Mouse (Mus musculus) heart, embryonic 16.5 days (tissue): Measurements from ENCODE around the gene Espn. TPM values are rescaled to one million over a fixed set of nuclear protein-coding genes. Genes with fewer than 3 reads are reported as not detected.
A peak's percentile ranks its signal among the peaks of the same experiment; 100 is the strongest.

ENCODE experiments used
- ATAC-seq: fragments of 200-750 bp; cut with Nextera tagmentation; replicated peaks from 2 replicates; pipeline ENCODE4 v1.8.0; 2017; ENCODE audit warnings: moderate number of reproducible peaks; ENCODE audit not compliant: insufficient read depth, low FRiP score; ENCODE audit errors: extremely low read depth
- H3K27ac ChIP-seq: fragments of 300-500 bp; sonication (generic); 2 replicates; pipeline ENCODE4 v1.5.1; 2014; ENCODE audit warnings: mild to moderate bottlenecking, low read length, control low read depth, moderate library complexity
- H3K27me3 ChIP-seq: fragments of 300-500 bp; sonication (generic); 2 replicates; pipeline ENCODE4 v1.6.1; 2014; ENCODE audit warnings: low read length, mixed read lengths; ENCODE audit not compliant: control insufficient read depth, insufficient read depth
- H3K36me3 ChIP-seq: fragments of 300-500 bp; sonication (generic); 2 replicates; pipeline ENCODE4 v1.6.1; 2014; ENCODE audit not compliant: control insufficient read depth, insufficient read depth
- H3K4me1 ChIP-seq: fragments of 300-500 bp; sonication (generic); 2 replicates; pipeline ENCODE4 v1.6.1; 2014; ENCODE audit warnings: low read length, mixed read lengths; ENCODE audit not compliant: control insufficient read depth, insufficient read depth
- H3K4me2 ChIP-seq: fragments of 300-500 bp; sonication (generic); 2 replicates; pipeline ENCODE4 v1.6.1; 2014; ENCODE audit warnings: low read depth, mild to moderate bottlenecking, control low read depth, low read length
- H3K4me3 ChIP-seq: fragments of 300-500 bp; sonication (generic); 2 replicates; pipeline ENCODE4 v1.5.1; 2014; ENCODE audit warnings: mild to moderate bottlenecking, control low read depth, low read length
- H3K9ac ChIP-seq: fragments of 300-500 bp; sonication (generic); 2 replicates; pipeline ENCODE4 v1.6.1; 2014; ENCODE audit warnings: low read length, control low read depth
- H3K9me3 ChIP-seq: fragments of 300-500 bp; sonication (generic); replicated peaks from 2 replicates; pipeline ENCODE4 v1.6.1; 2016; ENCODE audit warnings: low read length; ENCODE audit not compliant: control insufficient read depth
- WGBS: fragments of 180-500 bp; shearing (Covaris S2); extraction: QIAGEN DNeasy Blood & Tissue Kit; methylation state at CpG from one replicate; pipeline ENCODE4 v1.1.7; 2014; 5-methylcytosine and 5-hydroxymethylcytosine counted together
- polyA plus RNA-seq: library from polyadenylated mRNA; unstranded; fragments of >200 nt; fragmentation: Nextera tagmentation; extraction: Ambion mirVana; gene quantifications from 2 replicates; pipeline ENCODE4 v1.2.1, GENCODE M21; 2015

Gene Espn
- polyA plus RNA-seq, 1 experiment from 2014 or later: 1.5 TPM

DNA sequence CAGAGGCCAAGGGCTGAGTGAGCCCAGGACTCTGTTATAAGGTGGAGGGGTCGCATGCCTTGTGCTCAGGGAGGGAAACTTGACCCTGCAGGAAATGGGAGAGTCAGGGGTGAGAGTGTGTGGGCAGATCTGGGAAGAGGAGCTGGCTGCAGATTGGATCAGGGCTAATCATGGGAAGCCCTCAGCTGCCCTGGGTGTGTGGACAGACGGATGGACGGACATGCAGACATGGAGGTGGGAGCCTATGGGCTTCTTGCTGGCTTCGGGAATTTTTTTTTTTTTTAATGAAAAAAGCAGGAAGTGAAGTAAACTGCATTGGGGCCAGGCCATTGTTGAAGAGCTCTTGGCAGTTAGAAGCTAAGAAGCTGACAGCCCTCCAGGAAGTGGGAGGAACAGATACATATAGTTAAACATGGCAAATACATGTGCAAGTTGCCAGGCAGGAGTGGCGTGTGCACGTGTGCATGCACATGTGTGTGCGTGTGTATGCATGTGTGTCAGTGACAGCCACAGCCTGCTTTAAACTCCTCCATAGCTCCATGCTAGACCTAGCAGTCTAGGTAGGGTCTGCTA lies 51.0 kb downstream of the Espn start:
- H3K4me3 ChIP-seq: no peak overlapping the region
- no peaks in the 10 kb centered on the region for H3K27me3 ChIP-seq
- H3K9ac ChIP-seq: no peak overlapping the region
- H3K4me2 ChIP-seq: peak overlapping the region; percentile 29; the same call in 1 of the 2 replicates
- H3K9me3 ChIP-seq: no peaks in the 10 kb centered on the region
- H3K36me3 ChIP-seq: peaks cover 18% of the 10 kb centered on the region
- ATAC-seq: no peak
- H3K4me1 ChIP-seq: peaks cover 26% of the 10 kb centered on the region
- 60% methylated on average over 7 of the region's 7 CpGs for WGBS
- peak overlapping the region; percentile 75 for H3K27ac ChIP-seq

DNA sequence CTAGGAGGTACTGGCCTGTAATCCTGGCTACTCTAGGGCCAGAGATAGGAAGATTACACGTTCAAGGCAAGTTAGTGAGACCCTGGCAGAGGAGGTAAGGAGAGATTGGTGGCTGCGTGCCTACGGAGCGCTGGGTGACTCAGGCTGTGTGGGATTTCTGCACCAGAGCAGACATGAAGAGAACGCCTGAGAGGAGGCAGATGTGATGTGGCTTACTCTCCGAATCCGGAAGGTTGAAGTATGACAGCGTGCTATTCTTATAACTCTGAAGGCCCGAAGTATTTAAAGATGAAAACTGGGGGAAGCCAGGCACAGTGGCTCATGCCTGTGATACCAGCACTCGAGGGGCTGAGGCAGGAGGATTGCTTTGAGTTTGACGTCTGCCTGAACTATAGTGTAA lies 51.6 kb downstream of the Espn start:
- H3K4me2 ChIP-seq: no peak overlapping the region
- peaks cover 15% of the 10 kb centered on the region for H3K36me3 ChIP-seq
- no peak for ATAC-seq
- H3K4me1 ChIP-seq: peaks cover 27% of the 10 kb centered on the region
- peak overlapping the region; percentile 75 for H3K27ac ChIP-seq
- no peak overlapping the region for H3K4me3 ChIP-seq
- H3K9me3 ChIP-seq: no peaks in the 10 kb centered on the region
- no peaks in the 10 kb centered on the region for H3K27me3 ChIP-seq
- WGBS: 42% methylated on average over 11 of the region's 11 CpGs
- H3K9ac ChIP-seq: no peak overlapping the region

GRCm38 (mm10) chr4:152097911-152098799 lies 54.0 kb downstream of the Espn start:
- 35% methylated on average over 11 of the region's 11 CpGs for WGBS
- no peak for ATAC-seq
- peak overlapping the region; percentile 54 for H3K4me2 ChIP-seq
- peaks cover 27% of the 10 kb centered on the region for H3K4me1 ChIP-seq
- H3K9ac ChIP-seq: peak overlapping the region; percentile 52
- peaks cover 6% of the 10 kb centered on the region for H3K36me3 ChIP-seq
- H3K4me3 ChIP-seq: peak overlapping the region; percentile 44
- no peaks in the 10 kb centered on the region for H3K27me3 ChIP-seq
- peak overlapping the region; percentile 50 for H3K27ac ChIP-seq
- H3K9me3 ChIP-seq: no peaks in the 10 kb centered on the region

DNA sequence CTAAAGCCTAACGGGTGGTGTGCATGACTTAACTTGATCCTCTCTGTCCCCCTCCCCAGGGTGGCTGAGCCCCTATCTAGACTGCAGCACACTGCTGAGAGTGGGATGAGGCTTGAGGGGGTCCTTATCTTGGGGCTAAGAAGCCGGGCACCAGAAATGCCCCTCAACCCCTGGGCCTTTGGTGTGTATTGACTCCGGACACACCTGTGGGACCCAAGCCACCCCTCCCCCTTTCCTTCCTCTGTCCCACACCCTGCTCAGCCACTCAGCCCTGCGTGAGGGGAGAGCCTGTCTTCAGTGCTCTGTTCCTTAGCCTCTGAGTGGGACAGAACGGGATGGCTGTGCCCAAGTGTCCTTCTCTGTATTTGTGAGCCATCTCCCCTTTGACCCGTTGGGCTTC lies 55.2 kb downstream of the Espn start:
- H3K9me3 ChIP-seq: no peaks in the 10 kb centered on the region
- ATAC-seq: peak; percentile 25
- WGBS: 43% methylated on average over 6 of the region's 6 CpGs
- peak overlapping the region; percentile 69 for H3K9ac ChIP-seq
- no peaks in the 10 kb centered on the region for H3K27me3 ChIP-seq
- H3K4me3 ChIP-seq: peak overlapping the region; percentile 44
- H3K4me1 ChIP-seq: peaks cover 33% of the 10 kb centered on the region
- peak overlapping the region; percentile 84 for H3K27ac ChIP-seq
- peak overlapping the region; percentile 54 for H3K4me2 ChIP-seq
- H3K36me3 ChIP-seq: no peaks in the 10 kb centered on the region

GRCm38 (mm10) chr4:152095937-152096910 lies 55.9 kb downstream of the Espn start:
- peaks cover 27% of the 10 kb centered on the region for H3K4me1 ChIP-seq
- peak overlapping the region; percentile 49 for H3K4me2 ChIP-seq
- H3K9ac ChIP-seq: peak overlapping the region; percentile 69
- no peaks in the 10 kb centered on the region for H3K9me3 ChIP-seq
- ATAC-seq: peak; percentile 67
- peak overlapping the region; percentile 84 for H3K27ac ChIP-seq
- H3K36me3 ChIP-seq: no peaks in the 10 kb centered on the region
- H3K4me3 ChIP-seq: peak overlapping the region; percentile 44
- no peaks in the 10 kb centered on the region for H3K27me3 ChIP-seq
- WGBS: 35% methylated on average over 27 of the region's 27 CpGs

- no peak overlapping the region for H3K4me2 ChIP-seq
- no peak for ATAC-seq
- WGBS: 77% methylated on average over 12 of the region's 12 CpGs
- H3K9ac ChIP-seq: no peak overlapping the region
- H3K27me3 ChIP-seq: no peaks in the 10 kb centered on the region
- H3K4me1 ChIP-seq: peaks cover 21% of the 10 kb centered on the region
- H3K4me3 ChIP-seq: no peak overlapping the region
- no peak overlapping the region for H3K27ac ChIP-seq
- H3K9me3 ChIP-seq: no peaks in the 10 kb centered on the region
- no peaks in the 10 kb centered on the region for H3K36me3 ChIP-seq
These were observed 57.9 kb downstream of the Espn start for GRCm38 (mm10) chr4:152094233-152094632.

DNA sequence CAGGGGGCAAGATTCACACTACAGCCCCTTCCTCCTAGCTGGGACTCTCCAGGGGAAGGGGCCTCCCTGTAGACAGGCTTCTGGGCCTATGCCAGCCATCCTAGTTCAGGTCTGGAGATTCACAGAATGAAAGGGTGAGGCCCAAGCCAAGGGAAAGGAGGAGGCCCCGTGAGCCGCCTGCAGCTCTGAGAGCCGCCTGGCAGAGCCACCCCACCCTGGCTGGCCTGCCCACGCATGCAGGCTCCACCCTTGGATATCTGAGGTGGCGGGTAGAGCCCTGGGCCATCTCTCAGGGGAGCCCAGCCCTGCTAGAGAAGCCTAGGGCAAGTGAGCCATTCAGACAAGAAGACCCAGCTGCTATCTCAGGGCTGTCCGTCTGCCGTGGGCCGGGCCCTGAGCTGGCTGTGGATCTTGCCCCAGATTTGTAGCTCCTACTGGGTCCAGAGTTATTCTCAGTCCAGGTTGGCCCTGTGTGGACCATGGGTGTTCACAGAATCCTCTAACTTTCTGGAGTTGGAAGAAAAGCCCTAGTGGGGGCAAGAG lies 59.3 kb downstream of the Espn start:
- ATAC-seq: no peak
- Histone ChIP-seq H3K27me3 (no peaks in the 10 kb centered on the region), H3K9me3 (no peaks in the 10 kb centered on the region), H3K4me2 (no peak overlapping the region), H3K36me3 (no peaks in the 10 kb centered on the region), H3K4me1 (peaks cover 21% of the 10 kb centered on the region), H3K9ac (peak overlapping the region; percentile 42; the same call in 1 of the 2 replicates), H3K4me3 (no peak overlapping the region), H3K27ac (no peak overlapping the region)
- WGBS: 52% methylated on average over 8 of the region's 8 CpGs

DNA sequence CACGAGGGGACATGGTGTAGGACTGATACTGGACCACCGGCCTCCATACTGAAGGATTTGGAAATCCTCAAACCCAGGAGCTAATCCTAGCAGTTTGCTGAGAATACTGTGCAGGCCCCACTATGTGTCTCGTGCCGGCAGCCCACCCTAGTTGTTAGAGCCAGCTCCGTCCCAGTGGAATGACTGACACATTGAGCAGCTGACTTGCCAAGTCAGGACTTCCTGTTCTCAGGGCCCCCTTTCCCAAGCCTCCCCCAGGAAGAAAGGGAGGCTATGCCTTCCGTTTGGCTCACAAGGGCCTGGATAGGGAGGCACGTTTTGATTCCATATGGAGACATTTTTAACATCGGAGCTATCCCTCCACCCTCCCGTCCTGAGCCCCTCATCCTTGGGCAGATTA lies 62.0 kb downstream of the Espn start:
- H3K9ac ChIP-seq: no peak overlapping the region
- 65% methylated on average over 9 of the region's 9 CpGs for WGBS
- H3K4me2 ChIP-seq: no peak overlapping the region
- H3K27ac ChIP-seq: no peak overlapping the region
- H3K9me3 ChIP-seq: no peaks in the 10 kb centered on the region; the same call in 1 of the 2 replicates
- no peaks in the 10 kb centered on the region for H3K36me3 ChIP-seq
- ATAC-seq: no peak
- H3K4me3 ChIP-seq: no peak overlapping the region
- 0 out of 2 replicates have a peak, but pooled peaks cover 3% of the 10 kb centered on the region for H3K27me3 ChIP-seq
- H3K4me1 ChIP-seq: peaks cover 26% of the 10 kb centered on the region
